8 mouse cellular contexts compared by ENCODE assay signal in genomic region chr3:103791230-103792110, GRCm38 (mm10). TPM values are rescaled to one million over a fixed set of nuclear protein-coding genes. Genes with fewer than 3 reads are reported as not detected.
DNase-seq lines count a peak whose midpoint lies in the region; ATAC-seq and TF ChIP-seq lines count a peak whose summit lies in the region.

Gene Hipk1 (minus strand): TSS chr3:103791563.

- intact Hi-C loops in gastrocnemius, adult 2 months (cut with DNase I): loop anchor here (1.0 kb wide), 1 partner anchor 18 kb away; the partner anchor contains the start of genes Ap4b1, Dclre1b and Gm43064
- intact Hi-C loops in left cerebral cortex, adult 2 months (cut with DNase I): loop anchor here (1.0 to 2.0 kb wide), 2 partner anchors 18 to 123 kb away; partner anchors contain the start of genes Ap4b1, Dclre1b, Gm43064 and Rsbn1

- peak; percentile 98 for ATAC-seq in hindbrain, postnatal 0 days
- peak; percentile 94 for ATAC-seq in megakaryocyte, adult 5-6 weeks (ENCODE audit: poor library complexity, severe bottlenecking)

- no peaks in the 10 kb centered on the region; the same call in 1 of the 2 replicates for H3K4me1 ChIP-seq in hindbrain, postnatal 0 days (ENCODE audit: insufficient read depth, low read length)

- H3K27ac ChIP-seq in gastrocnemius, adult 2 months: peak within 1 kb of the TSS; percentile 93
- H3K27ac ChIP-seq in hindbrain, postnatal 0 days: peak within 1 kb of the TSS; percentile 94
- peak within 1 kb of the TSS; percentile 99 for H3K27ac ChIP-seq in left cerebral cortex, adult 2 months

- no peaks in the 10 kb centered on the region for H3K27me3 ChIP-seq in hindbrain, postnatal 0 days (ENCODE audit: insufficient read depth, low read length)

- H3K36me3 ChIP-seq in hindbrain, postnatal 0 days (ENCODE audit: insufficient read depth, low read length): no peaks in the 10 kb centered on the region

- peak; percentile 93 for DNase-seq in T-cell, adult 2 months (ENCODE audit: low spot score)
- DNase-seq in cerebellum, postnatal 36 days: peak; percentile 95 to 96
- DNase-seq in gastrocnemius, adult 2 months: peak; percentile 96
- peak; percentile 96 for DNase-seq in hindbrain, postnatal 0 days (ENCODE audit: low spot score)
- DNase-seq in left cerebral cortex, adult 2 months (ENCODE audit: extremely low spot score in 1 of 2, low spot score in 2 of 2): peak; percentile 94 to 95
- DNase-seq in right cerebral cortex, adult 2 months (ENCODE audit: low spot score in 2 of 2): peak; percentile 94 to 95
- peak; percentile 94 for DNase-seq in urinary bladder, postnatal 14 days (ENCODE audit: low spot score)

- no peak for TF ChIP-seq CTCF in gastrocnemius, adult 2 months (IDR thresholded peaks at IDR 0.05)
- no peak; the same call in 1 of the 2 replicates for TF ChIP-seq CTCF in hindbrain, postnatal 0 days (IDR thresholded peaks at IDR 0.05; ENCODE audit: low read depth)
- no peak; the same call in 1 of the 2 replicates for TF ChIP-seq CTCF in left cerebral cortex, adult 2 months (IDR thresholded peaks at IDR 0.05)

- peak within 1 kb of the TSS; percentile 68 for H3K4me2 ChIP-seq in hindbrain, postnatal 0 days (ENCODE audit: low read depth, low read length)

- 10% methylated on average over 49 of the region's 49 CpGs for WGBS in hindbrain, postnatal 0 days

- peak within 1 kb of the TSS; percentile 96 for H3K4me3 ChIP-seq in gastrocnemius, adult 2 months
- H3K4me3 ChIP-seq in hindbrain, postnatal 0 days (ENCODE audit: low read length): peak within 1 kb of the TSS; percentile 96
- H3K4me3 ChIP-seq in left cerebral cortex, adult 2 months: peak within 1 kb of the TSS; percentile 90

- H3K9me3 ChIP-seq in hindbrain, postnatal 0 days (ENCODE audit: low read length): no peaks in the 10 kb centered on the region

- H3K9ac ChIP-seq in hindbrain, postnatal 0 days (replicated peaks; ENCODE audit: low read length): peak within 1 kb of the TSS; percentile 92

RNA-seq across cellular contexts. Expression of gene Hipk1, which starts in this region (rescaled TPM):
- total RNA-seq in gastrocnemius, adult 2 months (2021): 10 to 100 TPM; 67.2 to 73.7 TPM
- total RNA-seq in hindbrain, postnatal 0 days (2014; rRNA removed): 52.6 and 59.3 TPM in 2 replicates
- polyA plus RNA-seq in hindbrain, postnatal 0 days (2015; fragmentation: Nextera tagmentation; extraction: Ambion mirVana): 8.1 and 8.4 TPM in 2 replicates
- total RNA-seq in left cerebral cortex, adult 2 months (2021): 100 to 1,000 TPM; 124 to 128 TPM
- 287 and 324 TPM in 2 replicates for total RNA-seq in megakaryocyte, adult 5-6 weeks (2015)
- total RNA-seq in megakaryocyte, adult 5-6 weeks (2017): 142 and 182 TPM in 2 replicates

Comparison
In these comparisons a context has a peak if more than half of its experiments do, and no peak if none do; other contexts are left out.
1. Peak in every context shown above with its lines: DNase-seq, ATAC-seq, H3K4me3 ChIP-seq and H3K27ac ChIP-seq.